ENCODE assay signal across 11 mouse cellular contexts in genomic region chr5:82899347-82899746, GRCm38 (mm10).
DNase-seq lines count a peak whose midpoint lies in the region; ATAC-seq and TF ChIP-seq lines count a peak whose summit lies in the region.
"Had no signal": no experiment of that assay in that cellular context is flagged by ENCODE, and none has a peak within 500 bp of the region (broad histone marks: within the 10 kb centered on the region; RNA-seq: fewer than 3 reads in every experiment).

No protein-coding gene starts in this region.

- no peak for TF ChIP-seq CTCF in hindbrain, postnatal 0 days (IDR thresholded peaks at IDR 0.05; ENCODE audit: low read depth)

- H3K36me3 ChIP-seq in hindbrain, postnatal 0 days (ENCODE audit: insufficient read depth, low read length): no peaks in the 10 kb centered on the region
- H3K36me3 ChIP-seq in hindbrain, embryonic 11.5 days (ENCODE audit: control insufficient read depth, insufficient read depth, low read length): no peaks in the 10 kb centered on the region
- no peaks in the 10 kb centered on the region for H3K36me3 ChIP-seq in midbrain, embryonic 10.5 days
- H3K36me3 ChIP-seq: embryonic facial prominence, embryonic 13.5 days had no signal

- no peak overlapping the region for H3K9ac ChIP-seq in hindbrain, postnatal 0 days (replicated peaks; ENCODE audit: low read length)
- no peak overlapping the region for H3K9ac ChIP-seq in hindbrain, embryonic 11.5 days (ENCODE audit: low read depth, low read length)
- H3K9ac ChIP-seq: embryonic facial prominence, embryonic 13.5 days had no signal

- H3K4me2 ChIP-seq in hindbrain, postnatal 0 days (ENCODE audit: low read depth, low read length): no peak overlapping the region
- no peak overlapping the region for H3K4me2 ChIP-seq in hindbrain, embryonic 11.5 days (replicated peaks; ENCODE audit: low read depth, low read length)
- H3K4me2 ChIP-seq: embryonic facial prominence, embryonic 13.5 days had no signal

- 27% methylated on average over 3 of the region's 3 CpGs for WGBS in hindbrain, postnatal 0 days
- WGBS in hindbrain, embryonic 11.5 days: 82% methylated on average over 3 of the region's 3 CpGs
- WGBS in midbrain, embryonic 10.5 days: 84% methylated on average over 3 of the region's 3 CpGs

- peak; percentile 85 for DNase-seq in hindbrain, postnatal 0 days (ENCODE audit: low spot score)
- DNase-seq in hindbrain, embryonic 11.5 days (ENCODE audit: low spot score): no peak
- peak; percentile 82 to 85 for DNase-seq in cerebellum, postnatal 36 days
- peak; percentile 31 to 73 for DNase-seq in layer of hippocampus, postnatal 14 days (ENCODE audit: low spot score in 2 of 2)
- peak; percentile 30 to 61 for DNase-seq in right cerebral cortex, postnatal 36 days (ENCODE audit: low spot score in 2 of 2)
- no peak for DNase-seq in lung, adult 18-20 months
- no peak for DNase-seq in midbrain, embryonic 10.5 days (ENCODE audit: low spot score)
- no peak for DNase-seq in ovary, postnatal 36 days (ENCODE audit: low spot score)

- H3K27me3 ChIP-seq in hindbrain, postnatal 0 days (ENCODE audit: insufficient read depth, low read length): no peaks in the 10 kb centered on the region
- no peaks in the 10 kb centered on the region for H3K27me3 ChIP-seq in hindbrain, embryonic 11.5 days (ENCODE audit: control insufficient read depth, insufficient read depth, low read length)
- no peaks in the 10 kb centered on the region for H3K27me3 ChIP-seq in midbrain, embryonic 10.5 days (ENCODE audit: low read depth, poor library complexity, severe bottlenecking)
- H3K27me3 ChIP-seq: CH12.LX; embryonic facial prominence, embryonic 13.5 days had no signal

- no peaks in the 10 kb centered on the region for H3K4me1 ChIP-seq in hindbrain, postnatal 0 days (ENCODE audit: insufficient read depth, low read length)
- H3K4me1 ChIP-seq in hindbrain, embryonic 11.5 days (replicated peaks; ENCODE audit: control insufficient read depth, insufficient read depth, low read length): no peaks in the 10 kb centered on the region
- no peaks in the 10 kb centered on the region for H3K4me1 ChIP-seq in midbrain, embryonic 10.5 days
- H3K4me1 ChIP-seq: embryonic facial prominence, embryonic 13.5 days had no signal

- no peak overlapping the region for H3K27ac ChIP-seq in hindbrain, postnatal 0 days
- no peak overlapping the region for H3K27ac ChIP-seq in hindbrain, embryonic 11.5 days (ENCODE audit: low read depth, low read length)
- no peak overlapping the region for H3K27ac ChIP-seq in midbrain, embryonic 10.5 days (replicated peaks)
- H3K27ac ChIP-seq: embryonic facial prominence, embryonic 13.5 days; kidney, postnatal 0 days had no signal

- no peaks in the 10 kb centered on the region for H3K9me3 ChIP-seq in hindbrain, postnatal 0 days (ENCODE audit: low read length)
- H3K9me3 ChIP-seq in hindbrain, embryonic 11.5 days (ENCODE audit: control insufficient read depth, low read length): no peaks in the 10 kb centered on the region
- no peaks in the 10 kb centered on the region for H3K9me3 ChIP-seq in midbrain, embryonic 10.5 days (replicated peaks)
- H3K9me3 ChIP-seq: embryonic facial prominence, embryonic 13.5 days had no signal

- ATAC-seq in hindbrain, postnatal 0 days: peak; percentile 61
- no peak for ATAC-seq in hindbrain, embryonic 11.5 days (ENCODE audit: low FRiP score)

- no peak overlapping the region for H3K4me3 ChIP-seq in hindbrain, postnatal 0 days (ENCODE audit: low read length)
- no peak overlapping the region for H3K4me3 ChIP-seq in hindbrain, embryonic 11.5 days (ENCODE audit: low read depth, low read length)
- H3K4me3 ChIP-seq in midbrain, embryonic 10.5 days: no peak overlapping the region
- H3K4me3 ChIP-seq: embryonic facial prominence, embryonic 13.5 days had no signal

Comparison
In these comparisons a context has a peak if more than half of its experiments do, and no peak if none do; other contexts are left out.
1. DNase-seq: peak in hindbrain, postnatal 0 days (single experiment), cerebellum, postnatal 36 days (2 of 2), layer of hippocampus, postnatal 14 days (2 of 2) and right cerebral cortex, postnatal 36 days (2 of 2); none in hindbrain, embryonic 11.5 days (single experiment), lung, adult 18-20 months (0 of 2), midbrain, embryonic 10.5 days (single experiment) and ovary, postnatal 36 days (single experiment).